Mouse (Mus musculus) CD4-positive, CD25-positive, alpha-beta regulatory T cell, adult 4 months (primary cell): ENCODE measurements around the gene Mymk. TPM values are rescaled to one million over a fixed set of nuclear protein-coding genes. Genes with fewer than 3 reads are reported as not detected.

Experiments
- ATAC-seq: one replicate; pipeline ENCODE4 v1.8.0; 2017
- polyA plus RNA-seq, 2 experiments: library from polyadenylated mRNA; unstranded; fragments of 100-300 nt; shearing (Covaris generic); gene quantifications; one replicate each; pipeline ENCODE4 v1.2.1; 2017

The Mymk gene
- polyA plus RNA-seq, result not detected

GRCm38 (mm10) chr2:27071978-27072377 is at the start of gene Mymk:
Gene Mymk (minus strand): TSS chr2:27072179.
- ATAC-seq, result no peak

DNA sequence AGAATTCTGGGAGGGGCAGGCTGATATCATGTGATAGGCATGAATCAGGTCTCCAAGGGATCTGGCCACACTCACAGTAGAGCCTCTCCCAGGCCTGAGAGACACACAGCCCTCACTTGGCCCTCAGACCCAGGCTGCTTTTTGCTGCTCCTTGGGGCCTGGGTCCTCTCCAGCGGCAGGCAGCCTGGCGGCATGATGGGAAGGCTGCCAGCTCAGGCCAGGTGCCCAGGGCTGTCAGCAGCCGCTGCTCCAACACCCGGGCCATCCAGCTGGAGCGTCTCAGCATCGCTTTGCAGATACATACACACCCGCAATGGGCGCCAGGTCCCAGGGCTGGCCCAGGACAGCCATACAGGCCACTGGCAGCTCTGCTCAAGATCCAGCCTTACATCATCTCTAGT is 48.3 kb upstream of the Mymk start:
- ATAC-seq, result no peak

DNA sequence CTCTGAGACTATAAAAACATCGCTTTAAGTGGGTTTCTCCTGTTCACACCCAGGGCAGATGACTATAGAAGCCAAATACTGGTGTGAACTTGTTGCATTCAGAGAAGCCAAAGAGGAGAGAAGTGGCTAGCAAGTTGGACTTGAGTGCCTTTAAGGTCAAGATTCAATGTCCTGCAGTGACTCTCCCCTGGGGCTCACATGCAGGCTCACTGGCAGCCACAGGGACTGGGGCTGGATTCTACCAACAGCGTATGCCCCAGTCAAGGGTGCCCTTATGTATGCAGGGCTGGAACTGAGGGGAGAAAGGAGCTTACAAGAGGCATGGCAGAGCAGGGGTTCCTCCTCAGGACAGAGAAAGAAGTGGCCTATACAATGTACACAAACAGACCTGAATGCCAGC is 47.8 kb upstream of the Mymk start:
- ATAC-seq, result no peak

DNA sequence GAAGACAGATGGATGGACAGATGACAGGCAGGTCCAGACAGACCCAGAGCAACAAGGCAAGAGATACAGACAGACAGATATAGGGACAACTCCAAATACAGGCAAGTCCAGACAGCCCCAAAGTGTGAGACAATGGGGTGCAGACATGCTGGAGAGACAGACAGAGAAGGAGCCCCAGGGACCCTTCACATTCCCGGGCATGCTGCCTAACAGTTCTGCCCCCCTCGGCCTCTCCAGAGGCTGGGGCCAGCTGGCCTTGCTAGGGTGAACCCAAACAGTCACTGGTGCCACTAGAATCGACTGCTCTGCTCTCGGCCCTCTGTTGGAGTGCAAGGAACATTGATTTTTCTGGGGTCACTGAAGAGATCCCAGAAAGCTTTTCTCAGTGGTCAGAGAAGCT is 46.5 kb upstream of the Mymk start:
- ATAC-seq, result no peak

DNA sequence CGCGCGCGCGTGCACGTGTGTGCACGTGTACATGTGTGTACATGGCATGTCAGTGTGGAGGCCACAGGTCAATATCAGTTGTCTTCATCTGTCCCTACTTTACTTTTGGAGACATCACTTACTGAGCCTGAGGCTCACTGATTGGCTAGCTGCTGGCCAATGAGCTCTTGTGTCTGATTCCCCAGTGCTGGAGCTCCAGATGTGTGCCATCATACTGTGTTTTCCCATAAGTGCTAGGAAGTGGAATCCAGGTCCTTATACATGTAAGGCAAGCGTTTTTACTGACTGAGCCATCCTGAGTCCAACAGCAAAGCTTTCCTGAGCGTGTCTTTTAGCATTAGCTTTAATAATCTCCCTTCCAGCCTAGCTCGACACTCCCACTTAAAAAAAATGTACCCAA is 42.2 kb upstream of the Mymk start:
- ATAC-seq, result no peak

- no peak for ATAC-seq
Observed at GRCm38 (mm10) chr2:27112585-27112984, 40.6 kb upstream of the Mymk start.

GRCm38 (mm10) chr2:27109052-27109451 is 37.1 kb upstream of the Mymk start:
- ATAC-seq, result no peak

DNA sequence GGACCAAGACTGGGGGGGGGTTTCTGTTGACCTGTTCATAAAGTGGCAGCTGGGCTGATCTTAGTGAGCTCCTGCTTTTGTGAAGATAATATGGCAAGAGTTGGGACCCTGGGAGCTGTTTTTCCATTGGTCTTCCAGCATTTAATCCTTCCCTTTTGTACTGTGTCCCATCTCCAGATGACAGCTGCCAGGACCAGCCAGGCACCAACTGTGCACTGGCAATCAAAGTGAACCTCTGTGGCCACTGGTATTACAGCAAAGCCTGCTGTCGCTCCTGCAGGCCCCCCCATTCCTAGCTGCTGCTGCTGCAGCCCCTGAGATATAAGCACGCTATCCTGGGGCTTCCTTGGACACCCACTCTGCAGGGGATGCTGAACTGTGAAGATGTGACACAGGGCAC is 36.2 kb upstream of the Mymk start:
- ATAC-seq, result no peak

- ATAC-seq, result no peak
Observed at GRCm38 (mm10) chr2:27106816-27107215, 34.8 kb upstream of the Mymk start.

GRCm38 (mm10) chr2:27103554-27103953 is 31.6 kb upstream of the Mymk start:
- ATAC-seq, result no peak

DNA sequence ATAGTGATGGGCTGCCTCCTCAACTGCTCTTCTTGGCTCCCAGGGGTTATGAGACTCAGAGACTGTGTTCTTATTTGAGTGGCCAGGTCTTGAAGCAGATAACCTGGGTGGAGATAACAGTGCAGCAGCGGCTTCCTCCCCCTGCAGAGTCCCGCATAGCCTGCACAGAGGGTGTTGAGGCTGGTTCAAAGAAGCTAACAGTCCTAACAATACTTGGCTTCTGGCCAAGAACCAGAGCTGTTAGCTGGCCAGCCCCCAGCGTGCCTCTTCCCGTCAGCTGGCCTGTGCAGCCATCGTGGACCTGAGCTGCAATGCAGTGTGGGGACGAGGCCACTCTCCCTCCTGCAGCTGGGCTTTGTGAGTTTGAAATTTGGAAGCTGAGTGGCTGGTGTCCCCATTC is 25.8 kb upstream of the Mymk start:
- no peak for ATAC-seq

GRCm38 (mm10) chr2:27097241-27097656 is 25.3 kb upstream of the Mymk start:
- no peak for ATAC-seq

- ATAC-seq, result no peak
Observed at GRCm38 (mm10) chr2:27096341-27096981, 24.5 kb upstream of the Mymk start.

- ATAC-seq, result no peak
Observed at GRCm38 (mm10) chr2:27095178-27095577, 23.2 kb upstream of the Mymk start.

GRCm38 (mm10) chr2:27089238-27089637 is 17.3 kb upstream of the Mymk start:
- ATAC-seq, result no peak

DNA sequence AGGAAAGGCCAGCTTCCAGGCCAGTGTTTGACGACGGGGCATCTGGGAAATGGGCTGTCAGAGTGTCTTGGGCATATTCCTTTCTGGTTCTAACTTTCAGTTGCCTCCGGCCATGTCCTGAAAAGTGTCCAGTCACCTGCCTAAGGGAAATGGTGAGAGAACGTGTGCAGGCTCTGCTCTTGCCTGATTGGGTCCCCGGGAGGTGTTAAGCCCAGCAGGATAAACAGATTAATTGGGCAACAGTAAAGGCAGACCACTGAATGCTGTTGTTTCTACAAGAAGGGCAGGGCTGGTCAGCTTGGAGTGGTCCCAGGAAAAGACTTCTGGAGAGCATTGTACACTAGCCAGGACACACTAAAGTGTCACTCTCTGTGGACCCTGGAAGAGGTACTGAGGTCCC is 16.7 kb upstream of the Mymk start:
- ATAC-seq, result no peak

DNA sequence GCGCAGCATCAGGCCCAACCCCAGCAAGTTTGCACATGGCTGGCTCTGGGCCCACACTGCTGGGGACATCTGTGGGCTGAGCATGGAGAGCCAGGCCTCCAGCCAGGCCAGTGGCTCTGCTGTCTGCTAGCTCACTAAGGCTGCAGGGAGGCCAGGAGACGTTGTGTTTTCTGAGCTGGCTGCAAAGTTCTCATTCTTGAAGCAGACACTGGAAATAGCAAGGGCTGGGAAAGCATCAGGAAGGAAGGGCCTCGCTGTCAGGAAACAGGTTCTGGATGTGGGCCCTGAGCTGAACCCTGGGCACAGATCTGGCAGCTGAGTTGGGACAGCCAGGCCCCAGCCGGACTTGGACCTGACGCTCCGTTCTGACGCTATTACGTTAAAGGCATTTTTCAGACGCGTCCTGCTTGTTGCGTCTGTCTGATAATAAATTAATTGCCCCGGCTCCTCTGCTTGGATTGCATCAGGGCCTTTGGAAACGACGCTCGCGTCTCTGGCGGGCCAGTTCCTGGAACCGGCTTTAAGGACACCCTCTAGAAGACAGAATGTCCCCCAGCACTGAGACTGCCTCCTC is 16.2 kb upstream of the Mymk start:
- no peak for ATAC-seq

DNA sequence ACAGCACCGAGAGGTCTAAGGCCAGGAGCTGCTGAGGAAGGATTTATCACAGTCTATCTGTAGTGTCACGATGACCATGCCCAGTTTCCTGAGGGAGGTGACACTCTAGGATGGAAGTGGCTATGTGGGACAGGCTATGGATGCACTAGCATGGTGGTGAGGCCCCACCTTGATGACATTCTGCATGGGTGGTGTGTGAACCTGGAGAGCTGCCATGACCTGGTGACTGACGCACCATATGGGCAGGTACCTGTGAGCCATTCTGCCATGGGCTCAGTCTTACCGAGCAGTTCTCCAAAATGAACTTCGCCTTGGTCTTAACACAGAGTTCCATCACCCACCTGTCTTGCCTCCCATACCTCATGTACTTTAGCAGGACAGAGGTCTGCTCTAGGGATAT is 15.6 kb upstream of the Mymk start:
- ATAC-seq, result no peak

GRCm38 (mm10) chr2:27086483-27087010 is 14.6 kb upstream of the Mymk start:
- no peak for ATAC-seq

GRCm38 (mm10) chr2:27085801-27086200 is 13.8 kb upstream of the Mymk start:
- no peak for ATAC-seq

DNA sequence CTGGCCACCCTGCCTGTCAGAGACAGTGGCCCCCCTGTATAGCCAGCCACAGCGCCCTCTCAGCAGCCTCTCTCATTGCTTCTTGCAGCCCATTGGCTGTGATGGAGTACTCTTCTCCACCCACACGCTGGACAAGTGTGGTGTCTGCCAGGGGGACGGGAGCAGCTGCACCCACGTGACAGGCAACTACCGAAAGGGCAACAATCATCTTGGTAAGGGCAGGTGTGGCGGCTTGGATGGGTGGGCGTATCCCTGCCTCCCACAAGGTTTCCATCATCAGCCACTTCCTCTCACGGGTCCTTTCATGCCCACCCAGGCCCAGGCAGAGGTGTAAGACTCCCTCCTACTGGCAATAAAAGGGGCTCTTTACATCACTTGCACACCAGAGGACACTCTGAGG is 13.0 kb upstream of the Mymk start:
- no peak for ATAC-seq

GRCm38 (mm10) chr2:27083761-27084475 is 11.9 kb upstream of the Mymk start:
- no peak for ATAC-seq

DNA sequence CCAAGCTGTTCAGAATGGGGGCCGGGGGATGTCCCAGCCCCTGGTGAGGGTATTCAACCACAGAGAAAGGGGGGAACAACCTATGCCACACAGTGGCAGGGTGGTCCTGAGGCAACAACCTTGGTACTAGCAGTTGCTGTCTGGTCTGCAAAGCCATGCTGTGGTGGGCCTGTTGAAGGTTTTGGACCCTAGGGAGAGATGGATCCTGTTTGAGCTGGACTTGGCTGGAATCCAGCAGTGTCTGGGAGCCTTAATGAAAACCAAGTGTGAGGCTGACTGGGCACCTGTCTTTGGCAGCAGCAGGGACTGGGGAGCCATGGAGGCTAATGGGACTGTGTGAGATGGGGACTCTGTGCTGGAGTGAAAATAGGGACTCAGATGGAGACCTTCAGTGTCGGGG is 7.7 kb upstream of the Mymk start:
- ATAC-seq, result no peak

DNA sequence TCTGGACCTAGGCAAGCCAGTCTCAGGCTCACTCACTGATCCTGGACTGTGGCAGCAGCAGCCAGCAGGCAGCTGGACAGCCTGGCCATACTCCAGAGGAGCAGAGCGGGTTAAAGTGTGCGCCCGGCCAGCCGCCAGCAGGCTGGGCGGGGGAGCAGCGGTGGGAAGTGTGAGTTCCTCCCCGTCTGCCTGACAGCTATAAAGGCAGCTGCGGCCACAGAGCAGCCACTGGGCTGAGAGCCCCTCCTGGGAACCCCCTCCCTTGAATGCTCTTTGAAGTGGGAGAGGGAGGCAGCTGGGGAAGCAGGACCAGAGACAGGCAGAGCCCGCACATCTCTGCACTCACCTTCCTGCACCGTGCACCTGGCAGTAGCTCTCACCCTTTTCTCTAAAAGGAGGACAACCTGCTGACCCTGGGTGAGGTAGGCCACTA is 7.2 kb upstream of the Mymk start, which contains the start of gene Adamtsl2:
TSS of gene Adamtsl2 (plus strand) at position 228 of the 433 bp plus-strand sequence.
- no peak for ATAC-seq
